Mouse (Mus musculus) frontal cortex, adult 2 months (tissue): ENCODE data around the gene Mthfd1l. TPM values are rescaled to one million over a fixed set of nuclear protein-coding genes. Genes with fewer than 3 reads are reported as not detected.
A peak's percentile ranks its signal among the peaks of the same experiment; 100 is the strongest.

Experiments used
- DNase-seq, 2 experiments: peaks; one replicate each; pipeline ENCODE4 v3.0.0; 2022; ENCODE audit warnings: low spot score in 1 of 2; ENCODE audit errors: extremely low spot score in 1 of 2
- polyA plus RNA-seq: library from polyadenylated mRNA; depleted of rRNA; stranded (reverse); fragments of >200 nt; gene quantifications from 2 replicates; pipeline ENCODE4 v1.2.3, GENCODE M21; 2012

Mthfd1l gene
- polyA plus RNA-seq, 1 experiment = 6.3 TPM

DNA sequence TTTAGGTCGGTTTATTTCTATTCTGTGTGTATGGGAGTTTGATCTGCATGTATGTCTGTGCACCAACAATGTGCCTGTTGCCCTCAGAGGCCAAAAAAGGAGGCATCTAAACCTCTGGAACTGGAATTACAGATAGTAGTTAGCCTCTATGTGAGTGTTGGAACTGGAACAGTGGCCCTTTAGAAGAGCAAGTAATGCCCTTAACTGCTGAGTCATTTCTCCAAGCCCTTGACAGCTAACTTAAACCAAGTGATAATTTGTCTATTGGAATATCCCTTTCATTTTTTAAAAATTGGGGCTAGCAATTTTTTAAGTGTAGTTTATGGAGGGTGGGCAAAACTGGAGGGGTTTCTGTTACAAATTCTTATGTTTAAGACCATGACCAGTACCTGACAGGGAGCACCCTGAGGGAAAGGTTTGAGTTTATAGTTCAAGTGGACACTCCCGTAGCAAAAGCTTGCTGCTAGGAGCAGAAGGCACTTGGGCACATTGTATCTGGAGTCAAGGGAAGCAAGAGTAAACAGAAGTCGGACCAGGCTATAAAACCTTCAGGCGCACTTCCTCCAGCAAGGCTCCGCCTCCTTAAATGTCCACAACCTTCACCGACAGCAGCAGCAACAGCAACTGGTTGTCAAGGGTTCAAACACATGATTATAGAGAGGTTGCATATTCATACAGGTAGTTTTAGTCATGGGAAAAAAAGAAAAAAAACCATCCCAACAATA is 3.1 kb downstream of the Mthfd1l start:
- no peak for DNase-seq

DNA sequence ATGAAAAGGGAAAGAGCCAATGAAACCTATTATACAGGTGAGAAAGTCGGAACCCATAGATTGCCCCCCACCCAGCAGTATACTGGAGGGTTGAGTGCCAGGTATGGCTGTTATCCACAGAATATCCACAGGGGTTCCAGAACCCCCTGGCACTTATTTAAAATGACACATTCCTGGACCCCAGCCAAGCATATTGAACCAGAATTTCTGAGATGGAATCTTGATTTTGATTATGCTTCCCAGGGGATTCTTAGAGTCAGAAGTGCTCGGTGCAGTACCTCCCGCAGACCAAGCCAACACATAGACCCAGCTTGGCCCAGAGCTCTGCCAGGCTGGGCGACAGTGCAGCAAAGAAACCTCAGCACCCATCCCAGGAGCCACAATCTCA is 3.7 kb downstream of the Mthfd1l start:
- no peak for DNase-seq

DNA sequence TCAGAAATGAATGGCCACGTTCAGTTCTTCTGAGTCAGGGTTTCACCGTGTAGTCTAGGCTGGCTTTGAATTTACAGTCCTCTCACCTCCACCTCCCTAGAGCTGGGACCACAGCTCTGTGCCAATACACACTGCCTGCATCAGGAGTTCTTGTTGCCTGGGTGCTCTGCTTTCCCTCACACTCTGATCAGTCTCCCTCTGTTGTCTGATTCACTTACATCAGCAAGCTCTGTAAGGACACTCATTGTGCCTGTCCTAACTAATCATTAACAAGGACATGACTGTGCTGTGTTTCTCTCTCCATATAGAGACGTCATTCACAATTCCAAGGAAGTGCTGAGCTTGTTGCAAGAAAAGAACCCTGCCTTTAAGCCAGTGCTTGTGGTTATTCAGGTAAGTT is 5.4 kb downstream of the Mthfd1l start:
- DNase-seq = no peak

DNA sequence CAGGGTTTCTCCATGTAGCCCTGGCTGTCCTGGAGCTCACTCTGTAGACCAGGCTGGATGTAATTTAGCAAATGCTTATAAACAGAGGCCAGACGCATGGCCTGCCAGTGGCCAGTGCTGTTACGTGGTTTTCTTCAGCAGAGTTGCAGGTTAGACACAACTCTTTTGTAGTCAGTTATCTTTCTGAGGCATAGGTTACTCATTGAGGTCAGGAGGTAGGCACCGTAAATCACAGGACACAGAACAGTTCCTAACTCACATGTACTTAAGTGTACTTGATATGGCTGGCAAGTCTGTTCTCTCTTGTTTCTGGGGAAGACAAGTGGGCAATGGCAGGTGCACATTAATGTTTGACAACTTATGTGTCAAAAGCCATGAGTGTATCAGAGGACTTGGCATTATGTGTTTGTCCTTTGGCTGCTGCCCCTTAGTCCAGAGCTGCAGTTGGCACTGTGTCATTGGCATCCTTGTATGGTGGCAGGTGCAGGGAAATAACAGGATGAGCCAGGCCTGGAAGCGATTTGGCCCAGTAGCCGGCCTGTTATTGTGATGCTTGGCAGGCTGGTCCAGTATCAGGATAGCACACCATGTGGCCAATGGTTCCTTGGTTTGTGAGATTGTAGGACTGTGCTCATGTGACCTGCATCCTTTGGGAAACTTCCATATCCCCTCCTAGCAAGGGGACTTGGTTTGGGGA is 6.0 kb downstream of the Mthfd1l start:
- DNase-seq = no peak

- DNase-seq = no peak
These were observed 7.3 kb downstream of the Mthfd1l start for GRCm38 (mm10) chr10:3980231-3980630.

DNA sequence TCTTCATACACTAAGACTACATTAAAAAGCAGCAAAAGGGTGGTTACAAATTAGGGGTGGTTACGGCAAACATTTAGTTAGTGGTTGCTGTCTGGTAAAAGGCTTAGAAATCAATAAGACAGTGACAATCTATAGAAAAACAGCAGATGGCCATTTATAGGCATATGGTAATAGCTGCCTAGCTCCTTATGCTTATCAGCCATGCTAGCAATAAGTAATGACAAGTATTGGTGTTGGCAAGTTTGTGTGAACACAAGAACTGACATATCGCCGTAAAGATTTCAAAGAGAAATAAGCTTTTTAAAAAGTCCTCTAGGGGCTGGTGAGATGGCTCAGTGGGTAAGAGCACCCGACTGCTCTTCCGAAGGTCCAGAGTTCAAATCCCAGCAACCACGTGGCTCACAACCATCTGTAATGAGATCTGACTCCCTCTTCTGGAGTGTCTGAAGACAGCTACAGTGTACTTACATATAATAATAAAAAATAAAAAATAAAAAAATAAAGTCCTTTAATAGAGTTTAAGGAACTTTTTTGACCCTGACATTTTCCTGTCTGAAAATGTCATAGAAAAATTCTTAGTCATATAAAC is 17.5 kb downstream of the Mthfd1l start:
- DNase-seq = no peak

- no peak for DNase-seq
These were observed 20.6 kb downstream of the Mthfd1l start for GRCm38 (mm10) chr10:3993365-3994102.

DNA sequence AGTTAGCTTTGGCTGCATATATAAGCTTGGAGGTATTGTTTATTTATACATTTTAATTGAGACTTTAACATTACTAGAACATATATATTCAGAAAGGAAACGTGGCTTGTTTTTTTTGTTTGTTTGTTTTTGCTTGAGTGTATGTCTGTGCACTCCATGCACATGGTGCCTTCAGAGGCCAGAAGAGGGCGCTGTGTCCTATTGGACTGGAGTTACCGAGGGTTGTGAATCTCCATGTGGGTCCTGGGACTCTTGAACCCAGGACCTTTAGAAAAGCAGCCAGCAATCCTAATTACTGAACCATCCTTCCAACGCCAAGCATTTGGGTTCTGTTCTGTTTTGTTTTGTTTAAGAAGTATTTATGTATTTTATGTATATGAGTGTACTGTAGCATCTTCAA is 22.4 kb downstream of the Mthfd1l start:
- DNase-seq = no peak

GRCm38 (mm10) chr10:3996170-3996876 is 23.4 kb downstream of the Mthfd1l start:
- peak; percentile 25 to 81 for DNase-seq

DNA sequence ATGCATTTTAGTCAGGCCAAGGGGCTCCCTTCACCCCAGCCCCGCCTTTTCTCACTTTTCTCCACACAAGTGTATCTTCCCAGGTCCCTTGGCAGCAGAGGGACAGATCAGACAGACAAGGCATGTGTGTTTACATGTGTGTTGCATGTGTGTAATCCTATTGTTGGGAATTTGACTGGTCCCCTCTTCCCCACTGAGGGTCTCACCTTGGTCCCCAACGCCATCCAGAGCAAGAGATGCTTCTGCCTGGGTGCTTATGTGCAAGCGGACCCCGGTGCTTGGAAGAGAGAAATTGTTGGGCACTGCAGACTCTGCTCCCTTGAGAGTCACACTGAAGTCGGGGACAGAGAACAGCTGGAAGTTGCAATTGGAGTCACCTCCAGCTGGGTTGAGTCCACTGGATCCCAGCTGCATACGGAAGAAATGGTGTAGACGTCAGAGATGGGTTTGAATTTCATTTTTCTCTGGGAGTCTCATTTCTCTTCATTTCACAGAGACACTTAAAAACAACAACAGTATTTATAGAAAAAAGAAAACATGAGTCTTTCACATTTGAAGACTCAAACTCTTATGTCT is 25.0 kb downstream of the Mthfd1l start:
- no peak for DNase-seq

DNA sequence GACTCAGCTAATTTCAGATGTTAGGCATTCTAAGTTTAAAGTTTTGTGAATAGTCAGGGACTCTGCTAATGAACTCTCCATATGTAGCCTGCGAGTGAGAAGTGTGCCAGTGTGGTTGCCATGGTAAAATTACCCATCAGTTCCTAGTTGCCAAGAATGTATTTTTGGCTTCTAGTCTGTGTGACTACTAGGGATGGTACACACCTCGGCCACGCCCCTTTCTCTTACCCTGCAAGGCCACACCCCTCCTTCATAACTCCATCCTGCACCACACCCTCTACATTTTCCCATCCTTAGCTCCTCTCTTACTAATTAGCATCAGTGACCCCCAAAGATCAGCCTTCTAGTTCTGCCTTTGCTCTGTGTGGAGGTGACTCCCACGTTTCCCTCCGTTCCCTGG is 29.8 kb downstream of the Mthfd1l start:
- no peak for DNase-seq

- no peak for DNase-seq
These were observed 32.3 kb downstream of the Mthfd1l start for GRCm38 (mm10) chr10:4005191-4005590.

DNA sequence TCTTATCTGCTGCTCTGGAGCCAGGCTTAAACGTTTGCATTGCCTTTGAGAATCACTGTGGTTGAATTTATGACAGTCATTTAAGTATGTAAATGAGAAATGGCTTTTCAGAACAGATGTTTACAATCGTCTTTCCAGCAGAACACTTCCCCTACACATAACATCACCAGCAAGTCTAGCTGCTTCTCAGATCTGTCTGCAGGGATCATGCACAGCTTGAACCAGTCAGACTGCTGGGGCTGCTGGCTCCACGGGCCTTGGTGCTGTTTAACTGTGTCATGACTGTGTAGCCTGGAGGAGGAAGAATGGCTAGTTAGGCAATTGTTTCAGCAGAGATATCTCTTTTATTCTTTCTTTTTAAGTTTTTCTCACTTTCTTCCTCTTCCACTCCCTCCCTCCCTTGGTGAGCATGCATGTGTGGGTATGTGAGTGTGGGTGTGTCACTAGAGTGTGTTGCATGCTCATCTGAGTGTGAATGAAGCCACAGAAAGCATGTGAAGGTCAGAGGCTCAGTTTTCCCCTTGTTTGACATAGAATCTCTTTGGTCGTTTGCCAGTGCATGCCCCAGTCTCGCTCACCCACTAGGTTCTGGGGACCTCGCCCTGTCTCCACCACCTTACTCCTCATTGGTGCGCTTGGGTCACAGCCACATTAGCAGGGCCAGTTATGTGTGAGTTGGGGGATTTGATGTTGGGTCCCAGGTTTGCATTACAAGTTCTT is 33.5 kb downstream of the Mthfd1l start:
- peak in 1 of 2 experiments; percentile 12 for DNase-seq

DNA sequence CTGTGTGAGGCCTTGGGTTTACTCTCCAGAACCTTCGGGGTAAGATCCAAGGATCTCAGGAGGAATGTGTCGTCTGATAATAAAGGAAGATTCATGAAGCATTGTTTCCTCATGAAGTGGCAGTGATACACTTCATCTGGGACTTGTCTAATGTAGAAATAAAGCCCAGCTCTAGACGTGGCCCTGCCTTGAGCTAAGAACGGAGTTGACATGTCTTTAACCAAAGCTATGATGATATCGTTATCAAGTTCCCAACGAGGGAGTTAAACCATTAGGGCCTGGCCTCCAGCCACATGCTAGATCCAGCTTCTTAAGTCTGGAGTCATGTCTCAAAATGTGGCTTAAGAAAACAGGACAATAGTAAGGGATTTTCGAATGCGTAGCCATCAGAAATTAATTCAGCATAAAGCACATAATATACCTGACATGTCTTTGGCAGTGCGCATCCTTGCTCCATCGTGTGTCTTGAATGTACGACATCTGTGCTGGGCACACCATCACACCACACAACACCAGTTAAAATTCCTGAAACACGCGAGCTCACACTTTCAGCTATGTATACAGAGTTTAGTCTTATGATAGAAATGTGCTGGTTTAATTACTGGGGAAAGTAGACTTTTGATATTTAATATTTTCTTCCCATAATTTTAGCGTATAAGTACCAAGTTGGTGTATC is 49.8 kb downstream of the Mthfd1l start:
- DNase-seq = no peak

GRCm38 (mm10) chr10:4026616-4027015 is 53.7 kb downstream of the Mthfd1l start:
- DNase-seq = no peak

GRCm38 (mm10) chr10:4027466-4027865 is 54.5 kb downstream of the Mthfd1l start:
- DNase-seq = no peak

- DNase-seq = no peak
These were observed 56.0 kb downstream of the Mthfd1l start for GRCm38 (mm10) chr10:4028851-4029442.

DNA sequence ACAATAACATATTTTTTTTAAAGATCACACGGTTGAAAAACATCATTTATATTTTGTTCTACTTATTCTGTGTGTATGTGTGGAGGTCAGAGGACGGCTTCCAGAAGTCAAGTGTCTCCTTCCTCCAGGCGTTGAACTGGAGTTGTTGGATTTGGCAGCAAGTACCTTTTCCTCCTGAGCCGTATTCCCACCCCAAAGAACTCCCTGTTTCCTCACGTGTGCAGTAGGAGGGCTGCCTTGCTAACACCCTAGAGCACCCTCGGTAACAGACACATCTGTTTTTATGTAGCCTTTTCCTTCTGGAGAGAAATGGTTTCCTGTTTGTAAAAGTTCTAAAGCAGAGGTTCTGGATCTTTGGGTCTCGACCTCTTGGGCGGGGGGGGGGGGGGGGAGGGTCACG is 60.8 kb downstream of the Mthfd1l start:
- no peak for DNase-seq

DNA sequence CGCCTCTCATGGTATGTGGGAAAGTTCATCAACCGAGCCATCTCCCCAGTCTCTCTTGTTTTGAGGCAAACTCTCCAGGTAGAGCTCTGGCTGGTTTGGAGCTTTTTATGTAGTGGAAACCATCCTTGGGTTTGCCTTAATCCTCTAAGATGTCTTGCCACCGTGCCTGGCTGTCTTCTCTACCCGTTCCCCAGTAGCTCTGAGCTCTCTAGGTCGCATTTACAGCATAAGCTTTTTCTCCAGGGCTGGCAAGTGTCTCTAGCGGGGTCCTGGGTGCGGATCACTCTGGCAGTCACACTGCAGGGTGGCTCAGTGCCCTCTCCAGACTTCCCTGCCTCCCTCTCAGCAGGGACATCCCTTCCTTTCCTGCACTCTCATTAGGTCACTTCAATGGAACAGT is 63.6 kb downstream of the Mthfd1l start:
- no peak for DNase-seq
